Mouse (Mus musculus): ENCODE results near the gene Agxt2.

Agxt2 gene

GRCm38 (mm10) chr15:10358039-10358948 lies at the start of gene Agxt2:
TSS of gene Agxt2 (plus strand) at chr15:10358532.
- DNase-seq, result peak; percentile 16

GRCm38 (mm10) chr15:10311826-10312225 lies 46.5 kb upstream of the Agxt2 start:
- no peak for DNase-seq

- DNase-seq, result peak; percentile 9
Measured at GRCm38 (mm10) chr15:10313522-10314455, 44.5 kb upstream of the Agxt2 start.

GRCm38 (mm10) chr15:10325080-10325479 lies 33.3 kb upstream of the Agxt2 start, which contains the start of gene Gm21973:
TSS of gene Gm21973 (plus strand) at chr15:10325380.
- DNase-seq, result no peak

- DNase-seq, result no peak
Measured at GRCm38 (mm10) chr15:10330626-10331025, 27.7 kb upstream of the Agxt2 start.

- no peak for DNase-seq
Measured at GRCm38 (mm10) chr15:10332566-10332965, 25.8 kb upstream of the Agxt2 start.

GRCm38 (mm10) chr15:10338606-10339005 lies 19.7 kb upstream of the Agxt2 start:
- no peak for DNase-seq

- DNase-seq, result no peak
Measured at GRCm38 (mm10) chr15:10347044-10347443, 11.3 kb upstream of the Agxt2 start.

GRCm38 (mm10) chr15:10366331-10366730 lies 8.0 kb downstream of the Agxt2 start:
- no peak for DNase-seq

- no peak for DNase-seq
Measured at GRCm38 (mm10) chr15:10375404-10375803, 17.1 kb downstream of the Agxt2 start.

GRCm38 (mm10) chr15:10378338-10378959 lies 20.1 kb downstream of the Agxt2 start:
- no peak for DNase-seq

- no peak for DNase-seq
Measured at GRCm38 (mm10) chr15:10379757-10380458, 21.6 kb downstream of the Agxt2 start.

- no peak for DNase-seq
Measured at GRCm38 (mm10) chr15:10387263-10387662, 28.9 kb downstream of the Agxt2 start.

- peak; percentile 19 for DNase-seq
Measured at GRCm38 (mm10) chr15:10399795-10400194, 41.5 kb downstream of the Agxt2 start.

- DNase-seq, result no peak
Measured at GRCm38 (mm10) chr15:10400415-10400814, 42.1 kb downstream of the Agxt2 start.

GRCm38 (mm10) chr15:10409842-10410241 lies 51.5 kb downstream of the Agxt2 start:
- no peak for DNase-seq

GRCm38 (mm10) chr15:10410881-10411280 lies 52.5 kb downstream of the Agxt2 start:
- no peak for DNase-seq

- no peak for DNase-seq
Measured at GRCm38 (mm10) chr15:10413656-10414055, 55.3 kb downstream of the Agxt2 start.

- DNase-seq, result no peak
Measured at GRCm38 (mm10) chr15:10421138-10421784, 62.9 kb downstream of the Agxt2 start.

GRCm38 (mm10) chr15:10421785-10422144 lies 63.4 kb downstream of the Agxt2 start:
- DNase-seq, result no peak

- DNase-seq, result no peak
Measured at GRCm38 (mm10) chr15:10426124-10426523, 67.8 kb downstream of the Agxt2 start.
